Comparison of ENCODE assay signal across 18 mouse cellular contexts in the genomic region with DNA sequence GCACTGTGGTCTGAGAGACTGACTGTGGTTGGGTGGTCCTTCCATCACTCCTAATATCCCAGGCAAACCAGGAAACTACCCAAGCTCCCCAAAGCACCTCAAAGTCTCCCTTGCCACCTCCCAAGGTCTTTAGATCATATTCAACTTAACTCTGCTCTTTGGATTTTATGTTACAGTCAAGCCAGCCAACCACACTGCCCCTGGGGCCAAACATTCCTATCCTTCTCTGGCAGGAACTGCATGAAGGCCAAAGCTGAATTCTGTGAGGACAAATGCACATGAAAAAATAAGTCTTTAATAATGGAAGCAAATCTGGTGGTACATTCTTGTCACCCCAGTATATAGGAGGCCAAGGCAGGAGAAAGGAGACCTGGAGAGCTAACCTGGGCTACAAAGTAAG. TPM values are rescaled to one million over a fixed set of nuclear protein-coding genes. Genes with fewer than 3 reads are reported as not detected.
"Had no signal": no experiment of that assay in that cellular context is flagged by ENCODE, and none has a peak within 500 bp of the region (broad histone marks: within the 10 kb centered on the region; RNA-seq: fewer than 3 reads in every experiment).

No protein-coding gene starts in this region.

- H3K27ac ChIP-seq: layer of hippocampus, adult 2 months; limb, embryonic 13.5 days; liver, embryonic 15.5 days; midbrain, embryonic 15.5 days; neural tube, embryonic 12.5 days had no signal

- H3K27me3 ChIP-seq: liver, embryonic 15.5 days; midbrain, embryonic 15.5 days; neural tube, embryonic 12.5 days had no signal

- H3K4me1 ChIP-seq: limb, embryonic 13.5 days; liver, embryonic 15.5 days; midbrain, embryonic 15.5 days; neural tube, embryonic 12.5 days had no signal

- H3K9ac ChIP-seq: limb, embryonic 13.5 days; liver, embryonic 15.5 days; midbrain, embryonic 15.5 days; neural tube, embryonic 12.5 days had no signal

- ATAC-seq: inflammation-experienced regulatory T-cells, adult 6 months; intestine, postnatal 0 days; lung, postnatal 0 days; midbrain, embryonic 15.5 days had no signal

- H3K4me2 ChIP-seq: limb, embryonic 13.5 days; liver, embryonic 11.5 days; liver, embryonic 15.5 days; midbrain, embryonic 15.5 days; neural tube, embryonic 12.5 days had no signal

- H3K4me3 ChIP-seq: layer of hippocampus, adult 2 months; limb, embryonic 13.5 days; liver, embryonic 15.5 days; midbrain, embryonic 15.5 days; neural tube, embryonic 12.5 days had no signal

- DNase-seq: kidney, postnatal 4 days; lung, adult 2 months; lung, postnatal 36 days; retina, postnatal 1 day; right cerebral cortex, postnatal 4 days; spleen, adult 18-20 months; thymus, adult 18-20 months; thymus, postnatal 25 days had no signal

- H3K36me3 ChIP-seq: limb, embryonic 13.5 days; liver, embryonic 15.5 days; midbrain, embryonic 15.5 days; neural tube, embryonic 12.5 days had no signal

- H3K9me3 ChIP-seq: limb, embryonic 13.5 days; liver, embryonic 15.5 days; midbrain, embryonic 15.5 days; neural tube, embryonic 12.5 days had no signal

RNA-seq across cellular contexts. Expression of a gene that starts 16.0 kb away (rescaled TPM):
- polyA plus RNA-seq: inflammation-experienced regulatory T-cells, adult 6 months; intestine, postnatal 0 days; limb, embryonic 13.5 days; liver, embryonic 11.5 days; liver, embryonic 15.5 days; lung, postnatal 0 days; midbrain, embryonic 15.5 days; neural tube, embryonic 12.5 days; stomach, embryonic 14.5 days had no signal
